Mouse (Mus musculus): Measurements from ENCODE around the gene Emc10. TPM values are rescaled to one million over a fixed set of nuclear protein-coding genes. Genes with fewer than 3 reads are reported as not detected.
A peak's percentile ranks its signal among the peaks of the same experiment; 100 is the strongest.

Emc10 gene
- total RNA-seq, 2 experiments from 2014 or later = 95.4 to 98.8 TPM

DNA sequence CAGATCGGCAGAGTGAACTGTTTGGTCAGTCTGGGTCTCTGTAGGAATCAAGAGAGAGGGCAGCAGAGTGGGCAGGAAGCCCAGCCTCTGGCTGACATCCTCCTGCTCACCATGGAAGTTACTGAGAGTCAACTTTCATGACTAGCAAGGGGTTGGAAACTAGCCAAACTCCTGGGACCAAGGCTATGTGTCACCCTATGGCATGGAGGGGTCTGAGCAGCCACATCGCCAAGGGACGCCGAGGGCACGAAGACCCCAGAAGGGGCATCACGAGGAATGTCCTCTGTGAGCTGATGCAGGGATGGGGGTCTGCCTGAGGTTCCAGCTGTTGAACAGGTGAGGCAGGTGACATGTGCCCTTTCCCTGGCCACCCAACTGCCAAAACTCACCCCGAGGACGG is 7.8 kb downstream of the Emc10 start:
- no peak for DNase-seq
- intact Hi-C loops (cut with DNase I) = loop anchor here (5.0 kb wide), 1 partner anchor 41 kb away; no protein-coding TSS in a partner anchor

DNA sequence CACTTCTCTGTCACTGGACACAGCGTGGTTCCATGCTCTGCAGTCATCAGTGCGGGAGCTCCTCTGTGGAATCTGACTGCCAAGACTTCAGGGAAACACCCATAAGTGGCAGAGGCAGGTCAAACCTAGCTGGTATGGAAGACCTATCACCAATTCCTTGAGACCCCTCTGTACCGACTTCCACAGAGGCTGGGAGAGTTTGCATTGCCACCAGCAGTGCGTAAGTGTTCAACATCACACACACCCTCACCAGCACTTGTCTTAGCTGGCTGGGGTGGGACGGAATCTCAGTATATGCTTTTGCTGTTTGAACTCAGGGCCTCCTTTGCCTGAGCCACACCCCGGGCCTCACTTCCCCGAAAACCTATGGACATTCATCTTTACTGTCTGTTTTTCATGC is 8.4 kb downstream of the Emc10 start:
- DNase-seq = no peak
- intact Hi-C loops (cut with DNase I) = loop anchor here (5.0 kb wide), 1 partner anchor 41 kb away; no protein-coding TSS in a partner anchor

DNA sequence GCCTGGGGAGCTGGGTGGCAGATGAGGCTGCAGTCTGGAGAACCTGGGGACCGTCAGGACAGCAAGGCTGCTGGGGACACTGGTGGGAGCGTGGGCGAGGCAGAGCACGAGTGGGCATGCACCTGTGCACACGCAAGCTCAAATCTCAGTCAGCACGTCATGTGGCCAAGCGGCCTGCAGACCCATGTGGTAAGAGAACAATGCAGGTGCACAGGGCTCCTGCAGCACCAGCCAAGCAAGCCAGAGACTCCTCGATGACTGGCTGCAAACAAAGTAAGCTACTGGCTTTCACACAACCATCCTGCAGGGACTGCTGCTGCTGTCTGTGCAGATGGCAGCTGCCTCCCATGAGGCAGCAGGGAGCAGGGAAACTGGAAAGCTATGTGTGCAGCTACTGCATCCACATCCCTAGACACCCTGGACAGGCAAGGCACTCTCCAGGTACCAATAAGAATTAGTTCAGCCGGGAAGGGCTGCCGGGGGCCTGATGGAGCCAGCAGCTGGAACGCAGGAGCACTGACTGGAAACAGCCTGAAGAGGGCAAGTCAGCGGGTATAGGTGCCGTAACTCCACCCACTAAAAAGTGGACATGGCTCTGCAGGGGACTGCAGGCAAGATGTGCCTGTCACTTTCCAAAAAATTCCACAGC is 9.3 kb downstream of the Emc10 start:
- intact Hi-C loops (cut with DNase I) = loop anchor here (5.0 kb wide), 1 partner anchor 40 kb away; no protein-coding TSS in a partner anchor
- DNase-seq = no peak

DNA sequence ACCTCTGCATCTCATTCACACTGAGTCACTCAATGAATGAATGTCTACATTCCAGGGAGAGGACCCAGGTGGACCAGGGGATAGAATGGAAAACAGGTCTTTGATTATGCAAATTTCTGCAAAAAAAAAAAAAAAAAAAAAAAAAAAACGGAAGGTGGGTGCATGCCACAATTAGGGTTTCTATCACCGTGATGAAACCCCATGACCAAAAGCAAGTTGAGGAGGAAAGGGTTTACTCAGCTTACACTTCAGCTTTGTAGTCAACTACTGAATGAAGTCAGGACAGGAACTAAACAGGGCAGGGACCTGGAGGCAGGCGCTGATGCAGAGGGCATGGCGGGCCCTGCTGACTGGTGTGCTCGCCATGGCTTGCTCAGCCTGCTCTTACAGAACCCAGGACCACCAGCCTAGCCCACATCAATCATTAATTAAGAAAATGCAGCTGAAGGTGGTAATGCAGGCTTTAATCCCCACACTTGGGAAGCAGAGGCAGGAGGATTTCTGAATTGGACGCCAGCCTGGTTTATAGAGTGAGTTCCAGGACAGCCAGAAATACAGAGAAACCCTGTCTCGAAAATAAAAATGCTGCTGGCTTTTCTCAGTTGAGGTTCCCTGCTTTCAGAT is 10.6 kb downstream of the Emc10 start:
- intact Hi-C loops (cut with DNase I) = loop anchor here (1.0 to 5.0 kb wide), 3 partner anchors 38 to 223 kb away; no protein-coding TSS in a partner anchor
- no peak for DNase-seq

DNA sequence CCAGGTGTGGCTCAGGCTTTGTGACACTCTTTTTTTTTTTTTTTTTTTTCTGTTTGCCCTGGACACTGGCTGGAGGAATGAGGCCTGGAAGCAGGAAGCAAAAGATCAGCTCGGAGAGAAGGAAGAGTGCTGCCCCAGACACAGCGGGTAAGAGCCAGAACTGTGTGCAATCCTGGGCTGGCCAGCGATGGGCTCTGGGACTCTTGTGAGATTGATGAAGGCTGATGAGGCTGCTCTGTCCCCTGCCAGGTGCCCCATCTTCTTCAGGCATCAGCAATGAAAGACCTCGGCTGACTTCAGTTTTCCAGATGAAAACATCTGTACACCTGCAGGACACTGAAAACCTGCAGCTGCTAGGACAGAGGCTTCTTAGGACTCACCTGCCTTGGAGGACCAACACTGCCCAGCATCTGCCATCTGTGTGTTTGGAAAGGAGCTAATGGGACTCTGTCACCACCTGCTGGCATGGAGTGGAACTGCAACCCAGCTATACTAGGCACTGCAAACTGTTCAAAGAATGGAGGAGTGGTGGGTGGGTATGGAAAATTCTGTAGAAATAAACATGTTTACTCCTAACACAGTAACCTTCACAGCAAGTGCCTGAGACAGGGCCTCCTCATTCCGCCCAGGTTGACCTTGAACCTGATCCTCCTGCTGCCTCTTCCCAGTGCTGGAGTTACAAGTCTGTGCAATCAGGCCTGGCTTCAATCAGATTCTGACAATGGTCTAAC is 11.3 kb downstream of the Emc10 start:
- peak; percentile 77 to 84 for DNase-seq
- intact Hi-C loops (cut with DNase I) = loop anchor here (1.0 to 5.0 kb wide), 3 partner anchors 38 to 222 kb away; no protein-coding TSS in a partner anchor

DNA sequence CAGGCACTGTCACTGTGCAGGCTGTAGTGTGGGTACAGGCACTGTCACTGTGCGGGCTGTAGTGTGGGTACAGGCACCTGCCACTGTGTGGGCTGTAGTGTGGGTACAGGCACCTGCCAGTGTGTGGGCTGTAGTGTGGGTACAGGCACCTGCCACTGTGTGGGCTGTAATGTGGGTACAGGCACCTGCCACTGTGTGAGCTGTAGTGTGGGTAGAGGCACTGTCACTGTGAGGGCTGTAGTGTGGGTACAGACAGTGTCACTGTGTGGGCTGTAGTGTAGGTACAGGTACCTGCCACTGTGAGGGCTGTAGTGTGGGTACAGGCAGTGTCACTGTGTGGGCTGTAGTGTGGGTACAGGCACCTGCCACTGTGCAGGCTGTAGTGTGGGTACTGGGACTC is 12.2 kb downstream of the Emc10 start:
- intact Hi-C loops (cut with DNase I) = loop anchor here (2.0 kb wide), 1 partner anchor 221 kb away; no protein-coding TSS in a partner anchor
- no peak for DNase-seq

DNA sequence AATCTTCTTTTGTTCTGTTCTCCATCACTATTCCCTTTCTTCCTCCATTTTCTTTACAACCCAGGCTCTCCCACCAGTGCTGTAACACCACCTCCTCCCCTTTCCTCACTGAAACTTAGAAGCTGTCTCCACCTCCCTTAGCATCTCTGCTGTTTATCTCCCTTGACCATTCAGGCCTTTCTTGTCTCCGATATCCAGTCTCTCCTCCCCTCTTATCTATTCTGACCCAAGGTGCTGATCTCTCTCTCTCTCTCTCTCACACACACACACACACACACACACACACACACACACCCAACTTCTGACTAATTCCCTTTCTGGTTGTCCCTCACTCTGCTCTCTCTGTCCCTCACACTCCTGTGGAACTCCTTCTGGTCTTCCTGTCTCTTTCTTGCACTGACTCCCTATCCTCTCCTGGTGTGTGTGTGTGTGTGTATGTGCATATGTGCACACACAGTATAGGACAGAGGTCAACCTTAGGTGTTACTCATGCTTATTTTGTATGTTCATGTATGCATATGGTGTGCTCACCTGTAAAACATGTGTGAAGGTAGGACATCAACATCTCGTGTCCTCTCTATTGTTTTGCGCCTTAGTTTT is 13.4 kb downstream of the Emc10 start:
- DNase-seq = no peak
- intact Hi-C loops (cut with DNase I) = no loop called here

DNA sequence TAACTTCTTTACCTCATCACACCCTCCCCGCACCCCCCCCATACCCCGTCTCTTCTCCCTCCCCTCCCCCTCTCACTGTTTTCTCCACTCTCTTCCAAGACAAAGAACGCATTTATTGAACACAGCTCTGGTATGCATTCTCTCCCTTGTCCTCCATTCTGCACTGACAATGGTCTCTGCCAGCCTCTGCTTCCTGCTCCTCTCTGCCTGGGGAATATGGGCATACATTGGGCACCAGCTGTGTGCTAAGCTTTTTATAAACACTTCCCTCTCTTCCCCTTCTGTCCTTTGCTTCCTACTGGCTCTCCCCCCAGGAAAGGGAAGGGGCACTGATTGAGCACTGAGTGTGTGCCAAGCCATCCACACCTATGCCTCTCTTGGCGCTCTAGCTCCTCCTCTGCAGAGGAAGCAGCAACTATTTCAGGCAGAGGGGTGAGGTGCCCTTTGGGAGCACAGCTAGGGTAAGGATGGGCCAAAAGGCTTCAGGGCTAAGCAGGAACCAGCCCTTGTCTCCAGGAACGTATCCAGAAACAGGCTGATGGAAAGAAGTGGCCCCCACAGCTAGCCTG is 21.2 kb downstream of the Emc10 start:
- no peak for DNase-seq
- intact Hi-C loops (cut with DNase I) = no loop called here

DNA sequence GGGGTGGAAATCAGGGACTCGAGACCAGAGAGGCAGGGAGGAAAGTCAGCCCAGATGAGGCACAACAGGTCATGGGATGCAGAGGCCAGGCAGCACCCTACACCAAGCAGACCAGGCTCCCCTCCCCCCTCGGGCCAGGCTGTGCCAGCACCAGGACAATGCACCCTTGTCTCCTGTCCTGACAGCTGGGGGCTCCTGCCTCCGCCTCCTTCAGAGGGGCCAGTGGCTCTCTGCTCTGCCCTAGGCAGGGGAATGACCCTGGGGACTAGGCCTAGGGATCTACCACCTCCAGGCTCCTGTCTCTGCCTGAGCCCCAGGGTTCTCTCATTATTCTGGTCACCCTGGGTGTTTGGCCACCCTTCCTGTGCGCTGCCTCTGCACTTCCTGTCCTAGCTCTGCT is 21.9 kb downstream of the Emc10 start:
- peak; percentile 71 to 82 for DNase-seq
- intact Hi-C loops (cut with DNase I) = no loop called here

DNA sequence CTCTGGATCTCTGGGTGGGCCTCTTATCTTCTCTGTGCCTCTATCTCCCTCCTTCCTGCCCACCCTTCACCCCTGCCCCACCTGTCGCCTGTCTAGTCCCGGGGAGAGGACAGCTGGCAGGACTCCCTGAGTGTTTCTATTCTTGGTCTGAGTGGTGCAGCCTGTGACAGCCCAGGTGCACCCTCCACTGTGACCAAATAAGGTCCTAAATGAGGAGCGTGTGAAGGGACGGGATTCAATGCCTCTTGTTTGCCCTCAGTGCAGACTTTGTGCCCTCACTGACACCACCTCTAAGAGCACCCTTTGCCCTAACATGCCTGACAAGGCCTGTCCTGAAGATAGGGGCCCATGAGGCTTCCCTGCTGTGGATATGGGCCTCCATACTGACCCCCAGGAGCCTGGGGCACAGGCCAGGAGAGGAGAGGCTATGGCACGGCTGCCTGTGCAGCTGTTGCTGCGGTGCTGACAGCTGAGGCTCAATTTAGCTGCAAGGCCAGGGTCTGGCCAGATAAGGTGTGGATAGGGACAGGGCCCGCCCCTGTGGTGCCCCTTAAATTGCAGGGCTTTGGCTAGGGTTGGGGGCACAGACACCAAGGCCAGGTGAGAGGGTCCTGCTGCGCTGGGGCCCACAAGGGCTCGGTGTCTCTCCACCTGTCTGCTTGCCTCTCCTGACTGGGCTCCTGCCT is 23.2 kb downstream of the Emc10 start:
- intact Hi-C loops (cut with DNase I) = no loop called here
- DNase-seq = peak; percentile 64 to 79

DNA sequence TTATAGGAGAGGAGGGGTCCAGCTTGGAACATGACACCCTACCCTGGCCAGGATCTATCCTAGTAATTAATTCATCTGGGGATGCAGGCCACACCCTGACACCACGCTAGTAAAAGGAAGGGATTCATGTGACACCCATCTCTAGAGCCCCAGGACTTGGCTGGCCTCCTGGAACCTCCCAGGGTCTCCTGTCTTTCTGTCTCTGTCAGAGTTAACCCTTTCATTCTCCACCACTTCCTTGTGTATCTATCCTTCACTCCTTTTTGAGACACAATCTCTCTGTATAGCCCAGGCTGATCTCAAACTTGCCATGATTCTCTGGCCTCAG is 23.8 kb downstream of the Emc10 start:
- no peak for DNase-seq
- intact Hi-C loops (cut with DNase I) = no loop called here

DNA sequence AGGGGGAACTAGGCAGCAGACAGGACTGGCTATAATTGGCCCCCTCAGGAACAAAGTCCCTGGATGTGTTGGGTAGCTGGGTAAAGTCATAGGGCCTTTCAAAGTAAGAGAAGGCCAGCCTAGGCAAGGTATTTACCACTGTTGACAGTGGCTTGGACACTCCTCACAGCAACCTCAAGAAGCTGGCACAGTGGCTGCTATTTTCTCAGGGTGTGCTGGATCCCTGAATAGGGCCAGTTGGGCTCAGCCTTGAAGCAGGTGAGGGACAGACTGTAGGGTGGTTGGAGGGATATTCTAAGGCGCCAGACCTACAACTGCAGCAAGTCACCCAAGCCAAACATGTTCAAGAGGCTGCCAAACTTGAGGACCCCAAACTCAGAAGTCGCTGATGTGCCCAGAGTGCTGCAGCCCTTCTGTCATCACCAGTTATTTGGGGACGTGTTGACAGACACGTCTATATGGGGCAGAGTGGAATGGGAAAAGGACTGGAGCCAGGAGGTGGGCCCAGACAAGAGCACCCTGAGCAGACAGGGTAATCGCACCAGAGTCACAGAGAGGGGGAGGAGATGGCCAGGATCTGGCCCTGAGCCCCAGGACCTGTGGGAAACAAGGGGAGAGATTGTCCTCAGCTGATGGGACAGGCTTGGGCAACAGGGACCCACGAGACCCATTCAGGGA is 24.3 kb downstream of the Emc10 start:
- peak; percentile 64 to 77 for DNase-seq
- intact Hi-C loops (cut with DNase I) = no loop called here

DNA sequence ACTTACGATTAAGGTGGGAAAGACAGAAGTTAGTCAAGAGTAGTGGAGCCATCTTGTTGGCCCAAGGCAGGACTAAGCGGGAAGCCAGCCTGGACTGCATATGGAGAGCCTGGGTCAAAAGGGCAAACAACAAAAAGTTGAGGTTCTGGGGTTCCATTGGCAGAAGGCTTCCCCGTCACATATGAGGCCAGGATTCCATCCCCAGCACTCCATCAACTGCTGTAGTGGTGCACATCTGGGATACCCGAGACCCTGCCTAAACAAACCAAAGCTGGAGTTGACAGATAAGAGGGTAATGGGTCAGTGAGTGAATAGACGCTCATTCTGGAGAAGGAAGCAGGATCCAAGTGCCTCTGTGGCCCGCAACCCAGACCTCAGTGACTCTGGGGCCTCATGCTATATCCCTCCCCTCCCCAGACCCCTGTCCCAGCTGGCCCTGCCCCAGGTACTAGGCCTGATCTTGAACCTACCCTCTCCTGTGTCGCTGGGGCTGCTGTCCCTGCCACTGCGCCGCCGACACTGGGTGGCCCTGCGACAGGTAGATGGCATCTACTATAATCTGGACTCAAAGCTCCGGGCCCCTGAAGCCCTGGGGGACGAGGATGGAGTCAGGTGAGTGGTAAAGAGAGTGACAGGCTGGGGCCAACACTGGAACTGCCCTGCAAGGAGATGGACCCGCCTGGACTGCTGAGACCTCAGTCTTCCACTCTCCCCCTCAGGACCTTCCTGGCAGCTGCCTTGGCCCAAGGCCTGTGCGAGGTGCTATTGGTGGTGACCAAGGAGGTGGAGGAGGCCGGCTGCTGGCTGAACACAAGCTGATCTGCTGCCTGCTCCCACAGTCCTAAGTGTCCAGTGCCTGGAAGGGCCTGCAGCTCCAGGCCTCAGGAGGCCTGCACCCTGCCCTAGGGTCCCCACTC is 25.4 kb downstream of the Emc10 start:
- intact Hi-C loops (cut with DNase I) = no loop called here
- DNase-seq = no peak

DNA sequence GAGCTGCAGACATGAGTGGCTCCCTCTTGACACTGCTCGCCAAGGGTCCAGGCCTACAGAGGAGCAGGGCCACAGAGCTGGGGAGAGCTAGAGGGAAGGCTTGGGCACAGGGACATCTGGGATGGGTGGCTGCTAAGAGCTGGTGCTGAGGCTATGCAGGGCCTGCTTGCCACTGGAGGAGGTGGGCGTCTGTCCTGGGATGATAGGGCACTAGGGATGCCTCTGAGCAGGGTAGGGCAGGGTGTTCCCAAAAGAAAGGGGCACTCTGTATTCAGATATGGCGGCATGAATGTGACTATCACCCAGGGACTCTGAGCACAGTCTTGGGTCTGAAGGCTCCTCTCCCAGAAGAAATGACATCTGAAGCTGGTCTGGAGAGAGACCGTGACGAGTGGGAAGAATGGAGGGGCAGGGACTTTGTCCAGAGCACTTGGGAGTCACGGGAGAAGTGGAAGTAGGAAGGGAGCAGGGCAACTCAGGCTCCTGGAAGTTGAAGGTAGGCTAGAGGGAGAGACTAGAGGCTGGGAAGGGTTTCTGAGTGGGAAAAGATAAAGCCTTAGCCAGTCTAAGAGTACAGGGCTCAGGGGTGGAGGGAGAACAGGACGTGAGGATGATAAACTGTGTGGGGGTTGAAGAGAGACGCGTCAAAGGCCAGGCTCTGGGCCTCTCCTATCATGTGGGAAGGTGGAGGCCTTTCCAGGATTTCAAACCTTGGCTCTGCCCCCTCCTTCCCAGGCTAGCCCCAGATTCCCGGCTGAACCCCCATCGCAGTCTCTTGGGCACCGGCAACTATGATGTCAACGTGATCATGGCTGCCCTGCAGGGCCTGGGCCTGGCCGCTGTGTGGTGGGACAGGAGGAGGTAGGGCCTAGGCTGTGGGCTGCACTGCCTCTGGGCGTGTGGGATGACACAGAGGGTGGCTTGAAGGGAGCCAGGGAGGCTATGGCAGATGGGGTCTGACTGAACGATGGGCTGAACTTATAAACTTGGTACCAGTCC is 26.4 kb downstream of the Emc10 start:
- intact Hi-C loops (cut with DNase I) = loop anchor here (5.0 kb wide), 1 partner anchor 98 kb away; no protein-coding TSS in a partner anchor

DNA sequence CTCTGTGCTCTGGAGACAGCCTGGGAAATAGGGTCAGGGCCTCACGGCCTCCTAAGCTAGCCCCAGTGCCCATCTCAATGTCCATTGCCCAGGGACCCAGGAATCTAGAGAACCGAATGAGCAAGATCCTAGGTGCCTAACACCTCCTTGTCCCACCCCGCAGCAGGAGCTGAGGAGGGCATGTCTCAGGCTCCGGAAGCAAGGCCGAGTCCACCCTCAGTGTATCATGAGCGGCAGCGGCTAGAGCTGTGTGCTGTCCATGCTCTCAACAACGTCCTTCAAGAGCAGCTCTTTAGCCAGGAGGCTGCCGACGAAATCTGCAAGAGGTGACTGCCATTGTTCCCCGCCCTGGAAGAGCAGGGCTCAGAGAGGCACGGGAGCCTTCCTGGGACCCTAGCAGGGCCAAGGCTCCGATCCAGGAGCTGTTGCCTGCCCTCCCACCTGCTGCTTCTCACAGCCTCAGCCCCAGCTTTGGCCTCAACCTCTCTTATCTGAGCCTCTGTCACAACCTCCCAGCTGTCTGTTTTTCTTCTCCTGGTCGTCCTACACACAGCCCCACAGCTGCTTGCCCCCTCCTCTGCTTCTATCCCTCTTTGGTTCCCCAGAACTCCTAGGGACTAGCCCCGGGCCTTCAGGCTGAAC is 27.6 kb downstream of the Emc10 start:
- intact Hi-C loops (cut with DNase I) = loop anchor here (5.0 kb wide), 1 partner anchor 96 kb away; no protein-coding TSS in a partner anchor
- no peak for DNase-seq

More for the DNA sequence above, 26.4 kb downstream of the Emc10 start:
- DNase-seq = no peak

DNA sequence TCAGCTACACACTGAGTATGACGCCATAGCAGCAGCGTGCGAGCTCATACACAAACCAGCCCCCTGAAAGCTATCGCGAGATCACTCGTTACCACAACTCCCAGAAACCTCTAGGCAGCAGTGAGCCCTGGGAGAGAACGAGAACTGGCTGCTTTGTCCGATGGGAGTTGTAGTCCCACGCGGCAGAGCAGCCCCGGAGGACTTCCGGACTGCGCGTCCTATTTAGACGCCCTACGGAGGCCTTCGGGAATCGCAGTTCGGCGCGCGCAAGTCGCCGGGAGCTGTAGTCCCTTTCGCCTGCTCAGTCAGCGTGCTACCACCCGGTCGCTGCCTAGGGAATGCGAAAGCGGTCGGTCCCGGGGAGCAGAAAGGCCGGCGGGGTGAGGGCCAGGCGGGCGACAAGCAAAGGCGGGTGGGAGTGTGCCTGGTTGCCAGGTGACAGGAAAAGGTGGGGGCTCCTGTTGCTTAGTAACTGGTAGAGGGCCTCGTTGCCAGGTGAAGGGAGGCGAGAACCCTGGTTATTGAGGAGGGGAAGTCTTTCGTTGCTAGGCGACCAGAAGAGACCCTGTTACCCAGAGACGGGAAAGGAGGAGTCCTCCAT is 28.4 kb downstream of the Emc10 start, which contains the start of gene Josd2:
TSS of gene Josd2 (plus strand) at position 170 of the 601 bp plus-strand sequence.
- intact Hi-C loops (cut with DNase I) = loop anchor here (5.0 kb wide), 1 partner anchor 96 kb away; no protein-coding TSS in a partner anchor
- peak; percentile 90 to 93 for DNase-seq
